Mouse (Mus musculus) brain, embryonic 14.5 days (tissue): ENCODE measurements around the gene Tsg101.

Source experiments
- CTCF ChIP-seq: fragments of 200-500 bp; IDR thresholded peaks from 2 replicates; pipeline ENCODE4 v1.5.1; 2012; ENCODE audit warnings: inconsistent platforms, mild to moderate bottlenecking, moderate library complexity, borderline replicate concordance; ENCODE audit not compliant: insufficient read depth, insufficient read length; ENCODE audit errors: extremely low read depth
- POLR2A ChIP-seq: fragments of 200-500 bp; IDR thresholded peaks from 2 replicates; pipeline ENCODE4 v1.6.1; 2012; ENCODE audit warnings: mild to moderate bottlenecking, inconsistent platforms, borderline replicate concordance; ENCODE audit not compliant: poor library complexity, insufficient read depth, insufficient read length, severe bottlenecking; ENCODE audit errors: extremely low read depth

- TF ChIP-seq CTCF (no peak), POLR2A (no peak)
These were observed 78.8 kb downstream of the Tsg101 start, which contains the start of gene Ldha for GRCm38 (mm10) chr7:46840787-46841525.
